8 mouse cellular contexts compared by ENCODE assay signal in genomic region chr9:58766959-58767955, GRCm38 (mm10). TPM values are rescaled to one million over a fixed set of nuclear protein-coding genes. Genes with fewer than 3 reads are reported as not detected.
DNase-seq lines count a peak whose midpoint lies in the region; ATAC-seq and TF ChIP-seq lines count a peak whose summit lies in the region.

No protein-coding gene starts in this region.

- H3K9me3 ChIP-seq in intestine, embryonic 16.5 days (ENCODE audit: control insufficient read depth, low read length): 0 out of 2 replicates have a peak, but pooled peaks cover 2% of the 10 kb centered on the region

- no peak for TF ChIP-seq CTCF in left cerebral cortex, adult 2 months (IDR thresholded peaks at IDR 0.05)

- ATAC-seq in intestine, embryonic 16.5 days: peak; percentile 71; the same call in 1 of the 2 replicates
- no peak for ATAC-seq in inflammation-experienced regulatory T-cells, adult 6 months

- no peak overlapping the region for H3K9ac ChIP-seq in intestine, embryonic 16.5 days (ENCODE audit: low read depth, low read length)

- H3K4me1 ChIP-seq in intestine, embryonic 16.5 days (ENCODE audit: control insufficient read depth, insufficient read depth, low read length): no peaks in the 10 kb centered on the region

- H3K27ac ChIP-seq in intestine, embryonic 16.5 days (ENCODE audit: low read length): no peak overlapping the region
- no peak overlapping the region for H3K27ac ChIP-seq in left cerebral cortex, adult 2 months

- WGBS in intestine, embryonic 16.5 days: 62% methylated on average over 17 of the region's 17 CpGs

- no peak overlapping the region for H3K4me2 ChIP-seq in intestine, embryonic 16.5 days (ENCODE audit: low read depth, low read length)

- peak; percentile 33 for DNase-seq in embryo, embryonic 10.5 days (ENCODE audit: low spot score)
- no peak for DNase-seq in embryo, embryonic 10 days (ENCODE audit: low spot score)
- DNase-seq in embryo, embryonic 9.5 days (ENCODE audit: extremely low spot score): peak; percentile 12
- peak; percentile 31 for DNase-seq in neural tube, embryonic 10.5 days (ENCODE audit: extremely low spot score, low spot score)
- DNase-seq in left cerebral cortex, adult 2 months (ENCODE audit: extremely low spot score in 1 of 2, low spot score in 2 of 2): no peak
- DNase-seq in lung, postnatal 25 days (ENCODE audit: low spot score): no peak

- intact Hi-C loops in left cerebral cortex, adult 2 months (cut with DNase I): no loop called here

- H3K4me3 ChIP-seq in intestine, embryonic 16.5 days (ENCODE audit: low read length): no peak overlapping the region
- no peak overlapping the region for H3K4me3 ChIP-seq in left cerebral cortex, adult 2 months

- no peaks in the 10 kb centered on the region for H3K36me3 ChIP-seq in intestine, embryonic 16.5 days (ENCODE audit: control insufficient read depth, insufficient read depth, low read length)

- H3K27me3 ChIP-seq in intestine, embryonic 16.5 days (replicated peaks; ENCODE audit: control insufficient read depth, insufficient read depth, low read length): no peaks in the 10 kb centered on the region

RNA-seq across cellular contexts. Expression of gene Rec114, which starts 23.5 kb away (rescaled TPM):
- 1.4 TPM in 2 replicates for polyA plus RNA-seq in intestine, embryonic 16.5 days (2015; fragmentation: Nextera tagmentation; extraction: Ambion mirVana)
- polyA plus RNA-seq in inflammation-experienced regulatory T-cells, adult 6 months (2017; shearing (Covaris generic)): 1 to 10 TPM in 1 of 3 experiments, not detected in 2; 2.7 TPM
- under 1 TPM; 0.70 TPM for total RNA-seq in left cerebral cortex, adult 2 months (2021)

RNA-seq across cellular contexts. Expression of gene Hcn4, which starts 56.0 kb away (rescaled TPM):
- polyA plus RNA-seq in intestine, embryonic 16.5 days (2015; fragmentation: Nextera tagmentation; extraction: Ambion mirVana): 0.21 and 0.22 TPM in 2 replicates
- not detected for polyA plus RNA-seq in inflammation-experienced regulatory T-cells, adult 6 months (2017; shearing (Covaris generic))
- 1 to 10 TPM; 6.6 to 7.8 TPM for total RNA-seq in left cerebral cortex, adult 2 months (2021)

Comparison
In these comparisons a context has a peak if more than half of its experiments do, and no peak if none do; other contexts are left out.
1. DNase-seq: peak in embryo, embryonic 10.5 days (single experiment), embryo, embryonic 9.5 days (single experiment) and neural tube, embryonic 10.5 days (single experiment); none in embryo, embryonic 10 days (single experiment), left cerebral cortex, adult 2 months (0 of 2) and lung, postnatal 25 days (single experiment).